Mouse (Mus musculus) bone marrow, adult 2 months (tissue): Measurements from ENCODE around the gene Pde4d.

Experiments used
- CTCF ChIP-seq: fragments of 200-500 bp; IDR thresholded peaks from 2 replicates; pipeline ENCODE4 v1.5.1; 2011; ENCODE audit warnings: low read length, control low read depth; ENCODE audit not compliant: control insufficient read depth, insufficient read depth
- POLR2A ChIP-seq: fragments of 200-500 bp; IDR thresholded peaks from 2 replicates; pipeline ENCODE4 v1.6.1; 2011; ENCODE audit warnings: low read depth, mild to moderate bottlenecking, control low read depth, low read length, borderline replicate concordance; ENCODE audit not compliant: control insufficient read depth

GRCm38 (mm10) chr13:109652631-109653030 is 1202.9 kb downstream of the Pde4d start:
- no peak for TF ChIP-seq CTCF
- TF ChIP-seq POLR2A, result no peak
